Mouse (Mus musculus) ovary, adult 18-20 months (tissue): ENCODE measurements around the gene Tfb1m.

Experiments used
- DNase-seq: peaks from one replicate; pipeline ENCODE4 v3.0.0; 2022; ENCODE audit warnings: low spot score, mixed read lengths

Tfb1m gene

DNA sequence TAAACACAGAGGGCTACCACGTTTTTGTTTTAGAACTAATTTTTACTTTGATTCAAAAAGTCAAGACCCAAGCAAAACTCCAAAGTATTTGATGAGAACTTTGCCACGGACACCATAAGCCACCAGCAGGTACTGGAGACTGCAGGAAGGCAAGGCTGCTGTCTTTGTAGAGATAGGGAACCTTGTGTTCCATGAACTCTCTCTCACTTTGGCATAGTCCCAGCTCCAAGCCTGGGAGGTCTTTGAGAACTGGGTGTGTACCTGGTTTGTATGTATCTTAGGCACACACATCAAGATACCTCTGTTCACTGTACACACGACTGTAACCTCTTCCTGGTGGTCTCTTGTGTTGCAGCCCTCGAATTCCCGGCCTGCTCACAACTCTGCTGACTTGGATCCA lies 43.3 kb downstream of the Tfb1m start:
- DNase-seq = no peak

DNA sequence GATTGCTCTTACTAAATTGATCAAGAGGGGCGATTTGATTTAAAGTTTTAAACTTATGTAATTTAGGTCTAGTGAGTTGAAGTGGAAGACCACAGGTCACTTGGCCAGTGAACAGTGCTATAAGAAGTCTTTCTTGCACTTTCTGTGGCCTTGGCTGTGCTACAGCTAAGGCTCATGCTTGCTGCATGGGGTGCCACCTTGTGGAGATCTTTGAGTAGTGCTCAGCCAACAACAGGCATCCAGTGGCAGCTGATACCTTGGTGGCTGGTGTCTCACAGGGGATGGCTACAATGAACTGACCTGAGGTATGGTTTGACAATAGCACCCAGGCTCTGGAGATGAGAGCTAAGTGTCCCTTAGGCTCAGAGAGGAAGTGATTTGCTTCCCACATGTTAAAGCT lies 47.7 kb downstream of the Tfb1m start:
- DNase-seq = peak; percentile 28

DNA sequence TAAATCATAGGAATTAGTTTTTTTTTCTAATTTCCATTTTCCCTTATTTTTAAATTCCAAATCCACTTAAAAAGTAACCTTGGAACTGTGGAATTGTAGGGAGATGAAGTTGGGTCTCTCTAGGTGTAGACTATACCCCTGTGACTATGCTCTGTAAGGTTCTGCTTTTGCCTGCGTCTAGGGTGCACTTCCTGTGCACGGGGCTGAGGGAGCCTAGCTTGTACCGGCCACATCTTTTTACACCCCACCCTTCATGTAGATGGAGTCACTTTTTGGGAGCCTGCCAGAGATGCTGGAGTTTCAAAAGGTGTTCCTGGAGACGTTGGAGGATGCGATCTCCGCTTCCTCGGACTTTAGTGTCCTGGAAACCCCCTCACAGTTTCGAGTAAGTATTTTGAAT lies 51.1 kb downstream of the Tfb1m start:
- DNase-seq = no peak

DNA sequence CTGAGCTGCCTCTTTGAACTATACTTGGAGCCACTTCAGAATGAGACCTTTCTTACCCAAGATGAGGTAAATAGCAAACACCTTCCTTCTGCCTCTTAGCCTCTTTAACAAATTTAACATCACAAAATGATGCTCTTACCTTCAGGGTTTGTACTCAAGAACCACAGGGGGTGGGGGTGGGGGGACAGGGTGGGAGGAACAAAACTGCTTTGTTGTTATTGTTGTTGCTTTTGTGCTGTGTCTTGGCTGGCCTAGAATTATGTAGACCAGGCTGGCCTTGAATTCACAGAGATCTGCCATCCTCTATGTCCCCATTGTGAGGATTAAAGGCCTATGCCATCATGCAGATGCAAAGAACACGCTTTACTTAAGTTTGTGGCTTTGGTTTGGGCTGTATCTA lies 51.9 kb downstream of the Tfb1m start:
- DNase-seq = no peak

DNA sequence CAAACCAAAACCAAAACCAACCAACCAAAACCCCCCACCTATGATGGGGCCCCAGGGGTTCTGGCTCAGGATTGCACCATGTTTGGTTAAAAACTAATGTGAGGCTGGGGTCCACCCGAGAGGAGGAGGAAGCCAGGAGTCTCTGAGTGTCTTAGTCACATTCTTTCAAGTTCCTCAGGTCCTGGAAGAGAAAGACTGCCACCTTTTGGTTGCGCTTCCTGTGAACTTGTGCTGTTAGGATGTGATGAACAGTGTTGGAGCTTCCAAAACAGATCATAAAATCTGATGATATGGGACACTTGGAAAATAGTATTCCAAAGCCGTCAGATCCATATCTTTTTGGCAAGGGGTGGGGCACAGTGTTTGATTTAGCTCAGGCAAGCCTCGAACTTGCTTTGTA lies 56.6 kb downstream of the Tfb1m start:
- no peak for DNase-seq

DNA sequence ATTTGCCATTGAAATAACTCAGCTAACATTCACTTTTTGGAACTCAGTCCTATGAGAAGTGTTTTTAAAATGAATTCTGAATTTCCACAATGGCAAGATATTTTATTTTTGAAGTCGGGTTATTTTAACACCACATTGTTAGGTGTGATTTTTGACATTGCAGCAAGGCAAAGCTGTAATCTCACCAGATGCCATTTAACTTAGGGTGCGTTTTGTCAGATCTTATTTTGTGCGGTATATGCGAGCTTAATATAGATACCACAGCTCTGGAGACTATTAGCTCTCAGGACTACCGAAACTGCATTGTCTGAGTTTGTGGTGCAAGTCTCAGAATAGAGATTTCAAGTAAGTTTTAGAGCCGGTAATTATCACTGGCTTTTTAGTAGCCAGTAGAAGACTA lies 57.5 kb downstream of the Tfb1m start:
- DNase-seq = no peak

DNA sequence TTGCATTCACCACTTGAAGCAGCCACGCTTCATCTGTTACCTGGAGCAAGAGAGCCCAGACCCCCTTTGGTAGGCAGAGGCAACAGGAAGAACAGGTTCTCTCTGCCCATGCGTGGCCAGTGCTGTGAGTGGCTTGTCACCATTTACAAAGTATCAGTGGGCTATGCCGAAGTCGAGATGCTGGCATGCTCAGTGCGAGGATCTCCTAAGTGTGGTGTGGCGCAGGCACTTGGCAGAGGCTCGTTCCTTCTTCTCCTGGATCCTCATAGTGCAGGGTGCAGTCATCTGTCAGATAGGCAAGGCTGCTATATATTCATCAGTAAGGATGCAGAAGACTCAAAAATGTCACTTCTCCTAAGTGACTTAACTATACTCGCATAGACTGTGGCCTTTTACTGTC lies 58.1 kb downstream of the Tfb1m start:
- no peak for DNase-seq

DNA sequence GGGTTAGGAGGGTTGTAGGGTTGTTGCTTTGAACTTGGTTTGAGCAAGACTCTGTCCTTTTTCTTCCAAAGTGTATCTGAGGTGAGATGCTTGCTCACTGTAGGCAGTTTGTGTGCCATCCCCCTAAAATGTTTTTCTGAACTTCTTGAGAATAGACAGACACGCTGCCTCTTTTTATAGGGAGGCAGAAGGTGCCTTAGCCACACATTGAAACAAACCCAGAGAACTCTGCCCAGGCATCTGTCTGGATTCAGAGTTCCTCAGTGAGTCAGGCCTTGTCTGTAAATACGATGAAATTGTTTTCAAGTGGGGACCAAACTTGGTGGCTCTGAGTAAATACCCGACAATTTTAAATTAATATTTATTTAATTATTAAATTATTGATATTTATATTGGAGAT lies 59.0 kb downstream of the Tfb1m start:
- no peak for DNase-seq

DNA sequence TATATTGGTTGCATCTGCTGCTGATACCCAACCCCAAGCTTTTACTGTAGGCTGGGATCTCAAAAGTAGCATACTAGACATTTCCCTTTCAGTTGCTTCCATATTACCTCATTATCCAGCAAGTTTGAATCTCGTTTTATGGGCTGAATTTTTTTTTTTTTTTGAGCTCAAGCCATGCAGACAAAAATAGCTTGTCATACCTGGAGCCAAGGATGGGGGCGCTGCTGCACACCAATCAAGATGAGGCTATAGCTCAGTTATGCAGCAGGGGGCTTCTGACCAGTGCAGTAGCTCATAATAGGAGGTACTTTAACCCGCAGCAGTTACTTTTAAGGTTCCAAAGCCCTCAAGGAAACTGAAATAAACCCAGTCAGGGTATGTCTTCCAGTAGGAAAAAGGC lies 59.5 kb downstream of the Tfb1m start:
- DNase-seq = no peak

DNA sequence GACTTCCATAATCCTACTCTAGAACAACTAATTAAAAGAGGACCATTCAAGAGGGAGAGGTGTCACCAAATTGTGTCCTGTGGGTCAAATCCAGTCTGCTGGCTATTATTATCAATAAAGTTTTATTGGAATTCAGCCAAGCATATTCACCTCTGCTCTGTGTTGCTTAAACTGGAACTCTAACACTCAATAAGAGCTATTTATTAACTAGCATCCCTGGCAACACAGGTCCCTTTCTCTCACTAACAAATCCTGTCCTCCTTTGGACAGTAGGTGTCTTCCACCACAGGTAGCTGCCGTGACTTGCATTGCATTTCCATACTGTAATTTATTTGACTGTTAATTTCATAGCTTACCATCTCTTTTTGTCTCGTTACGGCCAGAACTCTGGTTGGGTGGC lies 61.5 kb downstream of the Tfb1m start:
- DNase-seq = no peak

DNA sequence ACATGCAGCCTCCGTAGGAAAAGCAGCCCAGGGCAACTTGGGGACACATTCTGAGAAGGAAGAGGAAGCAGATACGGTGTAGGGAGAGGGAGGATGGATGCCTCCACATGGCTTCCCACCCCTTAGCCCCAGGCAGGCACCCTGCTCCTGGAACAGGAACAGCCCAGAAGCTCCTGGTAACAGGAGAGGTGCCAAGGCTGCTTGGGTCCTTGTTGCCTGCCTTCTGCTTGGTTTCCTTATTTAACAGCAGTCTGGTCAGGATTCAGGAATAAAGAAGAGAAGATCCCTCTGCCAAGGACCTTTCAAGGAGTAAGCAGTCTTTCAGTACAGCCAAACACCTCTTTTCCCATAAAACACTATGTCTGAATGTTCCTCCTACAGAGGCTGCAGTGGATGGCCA lies 62.0 kb downstream of the Tfb1m start:
- DNase-seq = no peak

DNA sequence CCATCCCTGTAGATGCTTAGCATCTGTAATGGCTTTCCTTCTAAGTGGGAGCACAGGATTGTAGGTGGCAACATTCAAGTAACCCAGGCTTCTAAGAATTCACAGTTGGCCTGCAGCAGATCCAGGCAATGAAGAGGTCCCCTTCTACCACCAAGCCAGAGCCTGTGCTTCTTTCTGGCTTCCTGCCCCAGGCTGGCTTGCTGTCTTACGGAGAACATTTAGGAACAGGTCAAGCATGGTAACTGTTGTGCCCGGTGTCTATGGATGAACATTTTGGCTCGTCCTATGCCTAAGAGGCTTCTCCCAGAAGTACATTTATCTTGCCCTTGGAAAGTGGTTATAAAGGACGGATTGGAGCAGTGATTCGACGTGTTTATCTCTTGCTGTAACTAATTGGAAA lies 65.9 kb downstream of the Tfb1m start:
- no peak for DNase-seq

DNA sequence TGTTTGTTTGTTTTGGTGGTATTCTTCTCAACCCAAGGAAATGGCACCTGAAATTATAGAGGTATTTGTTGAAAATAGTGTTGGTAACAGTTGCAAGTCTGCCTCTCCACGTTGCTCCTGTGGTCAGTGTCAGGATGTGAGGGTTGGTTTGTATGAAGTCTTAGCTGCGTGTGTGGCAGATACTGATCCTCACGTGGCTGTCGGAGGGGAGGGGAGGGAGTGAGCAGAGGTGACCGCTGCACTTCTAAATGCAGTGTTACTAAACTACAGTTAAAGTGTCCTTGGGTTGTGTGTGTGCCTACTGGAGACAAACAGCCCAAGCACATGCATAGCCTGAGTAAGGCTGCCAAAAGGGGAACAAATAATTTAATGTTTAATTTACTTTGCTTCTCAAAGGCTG lies 66.5 kb downstream of the Tfb1m start:
- no peak for DNase-seq

DNA sequence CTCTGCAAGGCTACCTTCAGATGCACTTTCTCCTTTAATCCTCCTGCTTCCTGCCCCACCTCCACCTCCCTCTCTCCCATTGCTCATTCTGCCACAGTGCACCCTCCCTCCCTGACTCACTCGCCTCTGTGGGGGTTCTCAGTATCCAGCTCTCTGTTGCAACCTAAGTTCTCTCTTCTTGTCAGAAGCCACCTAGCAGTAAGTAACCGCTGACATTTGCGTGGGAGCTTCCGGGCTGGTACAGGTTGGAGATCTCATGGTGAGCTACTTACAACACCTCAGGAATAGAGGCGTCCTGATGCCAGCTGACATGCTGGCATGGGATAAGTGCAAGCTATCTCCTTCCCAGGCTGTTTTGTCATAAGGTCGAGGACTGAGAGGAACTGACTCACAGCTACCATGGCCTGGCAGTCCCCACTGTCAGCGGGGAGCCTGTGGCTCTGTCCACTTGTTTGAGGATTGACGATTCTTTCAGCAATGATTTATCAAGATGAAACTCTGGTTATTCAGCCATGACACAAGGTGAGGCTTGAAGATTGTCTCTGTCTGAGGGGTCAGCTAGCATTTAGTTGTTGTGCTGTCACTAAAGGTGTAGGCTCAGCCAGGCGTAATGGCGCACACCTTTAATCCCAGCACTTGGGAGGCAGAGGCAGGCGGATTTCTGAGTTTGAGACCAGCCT lies 67.2 kb downstream of the Tfb1m start:
- DNase-seq = no peak

DNA sequence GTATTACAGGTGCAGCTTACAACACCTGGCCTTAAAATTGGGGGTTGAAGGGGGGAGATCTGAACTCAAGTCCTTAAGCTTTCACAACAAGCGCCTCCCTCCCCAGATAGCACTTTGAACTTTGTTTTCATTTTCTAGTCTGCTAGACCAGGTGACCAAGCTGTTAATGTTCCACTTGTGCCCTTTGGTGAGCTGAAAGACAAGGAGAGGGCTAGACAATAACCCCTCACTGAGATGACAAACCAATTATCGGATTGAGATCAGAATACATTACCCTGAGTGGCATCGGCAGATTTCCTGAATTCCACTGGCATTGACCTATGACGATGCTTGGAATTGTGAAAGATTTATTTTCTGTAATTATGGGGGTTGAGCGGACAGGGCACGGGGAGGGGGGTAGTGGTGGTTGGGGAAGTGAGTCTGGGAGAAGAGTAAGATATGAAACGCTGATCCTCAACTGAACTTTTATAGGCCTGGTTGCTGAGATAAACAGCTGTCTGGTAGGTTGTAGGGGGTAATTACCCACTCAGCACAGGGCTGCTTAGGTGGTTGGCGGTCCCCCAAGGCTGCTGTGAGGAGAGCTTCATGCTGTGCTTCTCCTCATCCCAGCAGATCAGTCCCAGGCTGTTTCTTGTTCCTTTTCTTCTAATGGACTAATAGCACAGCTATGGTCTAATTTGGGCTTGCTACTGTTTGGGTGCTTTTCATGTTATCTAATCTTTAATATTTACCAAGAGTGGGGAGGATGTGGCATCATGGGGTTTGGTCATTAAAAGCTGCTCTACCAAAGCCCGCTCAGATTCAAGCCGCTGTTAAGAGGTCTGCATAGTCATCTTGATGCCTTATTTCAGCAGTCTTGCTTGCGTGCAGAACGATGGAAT lies 69.6 kb downstream of the Tfb1m start:
- DNase-seq = no peak

DNA sequence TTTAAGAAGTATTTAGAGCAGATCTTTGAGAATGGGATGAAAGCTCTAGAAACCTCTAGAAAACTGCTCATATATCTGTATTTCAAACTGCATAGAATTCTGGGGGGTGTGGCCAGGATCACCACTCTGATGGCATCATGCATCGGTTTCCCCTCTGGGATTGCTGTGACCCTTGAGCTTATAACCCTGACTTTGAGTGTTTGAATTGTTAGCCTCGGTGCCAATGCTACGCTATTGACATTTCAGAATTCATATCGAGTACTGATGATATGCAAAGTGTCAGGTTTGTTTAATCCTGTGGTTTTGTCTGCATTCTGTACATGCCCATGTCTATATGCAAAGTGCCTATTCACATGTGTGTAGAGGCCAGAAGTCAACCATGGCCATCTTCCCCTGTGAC lies 70.4 kb downstream of the Tfb1m start:
- DNase-seq = no peak

DNA sequence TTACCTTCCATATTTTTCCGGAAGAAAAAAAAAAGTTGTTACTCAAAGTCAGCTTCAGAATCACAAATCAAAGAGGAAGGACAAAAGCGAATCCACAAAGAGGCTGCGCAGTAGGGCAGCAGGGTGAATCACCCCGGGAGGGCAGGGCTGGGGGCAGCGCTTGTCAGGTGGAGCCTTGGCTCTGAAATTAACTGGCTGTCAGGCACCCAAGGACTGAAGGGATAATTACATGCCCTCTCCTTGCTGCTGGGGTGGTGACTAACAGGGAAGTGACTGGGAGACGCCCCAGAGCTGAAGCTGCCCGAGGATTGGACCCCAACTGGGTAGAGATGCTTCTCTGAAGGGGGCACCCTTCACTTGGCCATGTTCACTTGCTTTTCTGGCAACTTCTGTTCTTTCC lies 71.7 kb downstream of the Tfb1m start:
- DNase-seq = no peak

DNA sequence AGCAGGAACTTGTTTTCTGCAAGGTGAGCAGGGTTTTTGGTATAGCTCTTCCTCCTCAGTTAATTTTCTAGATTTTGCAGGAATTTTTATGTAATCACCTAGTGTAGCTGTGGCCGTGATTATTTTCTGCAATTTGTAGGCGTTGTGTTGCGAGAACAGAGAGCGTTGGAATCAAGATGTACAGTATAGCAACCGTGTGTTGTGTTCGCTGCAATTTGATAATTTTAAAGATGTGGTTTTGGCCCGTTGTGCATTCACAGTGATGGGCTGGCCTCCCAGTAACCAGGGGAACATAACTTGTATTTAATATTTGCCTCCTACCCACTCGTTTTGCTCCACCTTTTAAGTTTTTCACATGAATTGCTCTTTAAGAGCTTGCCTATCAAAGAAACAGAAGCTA lies 74.5 kb downstream of the Tfb1m start:
- DNase-seq = no peak

DNA sequence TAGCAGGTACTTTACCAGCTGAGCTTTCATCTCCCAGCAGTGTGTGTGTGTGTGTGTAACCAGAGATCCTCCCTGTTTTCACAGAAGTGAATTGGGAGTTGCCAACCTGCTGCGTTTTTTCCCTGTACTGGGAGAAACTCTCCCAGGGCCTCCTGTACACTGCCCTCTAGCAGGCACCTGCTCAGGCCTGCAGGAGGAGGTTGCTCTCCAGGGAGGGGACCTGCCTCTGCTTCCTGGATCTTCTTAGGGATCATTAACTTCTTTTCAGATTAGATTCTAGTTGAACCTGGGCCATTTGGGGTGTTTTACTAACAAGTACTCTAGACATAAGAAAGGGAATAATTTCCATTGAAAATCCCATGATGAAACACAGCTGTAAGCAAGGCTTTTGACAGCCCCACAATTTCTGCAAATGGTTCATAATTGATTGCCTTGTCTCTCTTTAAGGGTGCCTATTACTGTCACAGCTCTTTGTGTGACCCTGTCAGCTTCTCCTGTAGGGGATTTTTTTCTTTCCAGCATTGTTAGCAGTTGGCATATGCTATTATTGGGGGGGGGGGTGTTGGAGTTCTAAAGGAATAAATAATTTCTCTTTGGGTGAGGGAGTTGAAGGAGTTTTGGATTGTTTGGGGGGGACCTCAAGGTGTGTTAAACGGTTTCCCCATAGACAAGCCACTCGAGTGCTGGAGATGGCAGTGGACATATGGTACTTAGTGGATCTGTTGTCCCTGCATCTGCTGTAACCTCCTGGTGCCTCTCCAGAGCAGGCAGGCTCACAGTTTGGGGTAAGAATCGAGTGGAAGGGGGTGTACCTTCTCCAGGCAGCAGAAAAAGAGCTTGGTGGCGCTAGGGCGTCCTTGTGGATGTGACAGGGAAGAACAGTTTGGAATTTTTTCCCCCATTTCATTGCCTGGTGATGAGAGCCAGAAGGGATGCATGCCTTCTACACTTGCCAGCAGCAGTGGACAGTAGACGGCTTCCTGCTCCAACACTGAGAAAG lies 75.7 kb downstream of the Tfb1m start:
- no peak for DNase-seq

DNA sequence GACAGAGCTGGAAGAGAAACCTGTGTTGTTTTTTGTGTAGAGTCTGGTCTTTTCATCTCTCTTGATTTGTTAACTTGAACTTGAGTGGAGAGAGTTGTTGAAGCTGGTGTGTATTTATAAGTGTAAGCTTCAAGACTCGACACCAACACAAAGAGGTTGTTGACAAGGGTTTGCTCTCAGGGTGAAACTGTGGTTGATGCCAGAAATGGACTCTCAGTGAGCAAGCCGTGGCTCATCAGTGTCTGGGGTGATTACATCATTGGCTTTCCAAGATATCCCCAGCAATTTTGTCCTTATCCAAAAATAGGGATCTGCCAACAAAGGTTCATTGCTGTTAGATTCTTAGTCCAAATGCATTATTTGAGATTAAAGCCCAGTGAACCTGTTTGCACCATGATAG lies 81.0 kb downstream of the Tfb1m start:
- no peak for DNase-seq

DNA sequence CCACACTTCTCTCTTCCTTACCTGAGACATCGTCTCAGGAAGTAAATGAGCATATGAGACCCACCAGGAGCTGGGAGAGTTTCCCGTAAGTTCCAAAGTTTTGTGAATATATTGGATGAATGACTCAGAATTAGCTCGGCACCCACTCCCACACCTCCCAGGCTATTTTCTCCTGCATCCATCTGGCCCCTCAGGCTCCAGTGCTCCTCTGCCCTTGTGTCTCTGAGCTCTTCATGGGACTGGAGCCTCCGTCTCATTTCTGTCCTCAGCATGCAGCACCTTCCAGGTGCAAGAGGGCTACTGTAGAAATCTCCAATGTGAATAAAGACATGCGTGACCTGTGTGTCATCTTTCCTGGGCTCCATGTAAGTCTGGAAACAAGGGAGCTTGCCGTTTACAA lies 85.6 kb downstream of the Tfb1m start:
- no peak for DNase-seq
